Mouse (Mus musculus): ENCODE measurements around the gene Ppp1r9a. TPM values are rescaled to one million over a fixed set of nuclear protein-coding genes. Genes with fewer than 3 reads are reported as not detected.
A peak's percentile ranks its signal among the peaks of the same experiment; 100 is the strongest.

Gene Ppp1r9a
- total RNA-seq, 2 experiments from 2014 or later, result 1.8 to 2.0 TPM

GRCm38 (mm10) chr6:5091873-5092272 is 189.2 kb downstream of the Ppp1r9a start:
- intact Hi-C loops (cut with DNase I), result no loop called here
- Histone ChIP-seq H3K27ac (no peak overlapping the region), H3K4me3 (no peak overlapping the region)
- no peak for TF ChIP-seq CTCF (IDR thresholded peaks at IDR 0.05)
- no peak for DNase-seq

GRCm38 (mm10) chr6:5092795-5093194 is 190.1 kb downstream of the Ppp1r9a start:
- DNase-seq, result no peak
- intact Hi-C loops (cut with DNase I), result no loop called here
- H3K27ac ChIP-seq, result no peak overlapping the region
- TF ChIP-seq CTCF (IDR thresholded peaks at IDR 0.05), result no peak
- H3K4me3 ChIP-seq, result no peak overlapping the region

- TF ChIP-seq CTCF (IDR thresholded peaks at IDR 0.05), result no peak
- DNase-seq, result peak; percentile 31
- no peak overlapping the region for H3K4me3 ChIP-seq
- intact Hi-C loops (cut with DNase I), result no loop called here
- peak overlapping the region; percentile 46; the same call in 1 of the 2 replicates for H3K27ac ChIP-seq
Measured at GRCm38 (mm10) chr6:5093516-5093915, 190.8 kb downstream of the Ppp1r9a start.

- no peak for TF ChIP-seq CTCF (IDR thresholded peaks at IDR 0.05)
- no peak overlapping the region for H3K4me3 ChIP-seq
- no peak for DNase-seq
- no peak overlapping the region for H3K27ac ChIP-seq
- intact Hi-C loops (cut with DNase I), result no loop called here
Measured at GRCm38 (mm10) chr6:5095365-5095973, 192.8 kb downstream of the Ppp1r9a start.

GRCm38 (mm10) chr6:5097309-5097708 is 194.6 kb downstream of the Ppp1r9a start:
- intact Hi-C loops (cut with DNase I), result no loop called here
- no peak for TF ChIP-seq CTCF (IDR thresholded peaks at IDR 0.05)
- H3K4me3 ChIP-seq, result no peak overlapping the region
- DNase-seq, result no peak
- no peak overlapping the region for H3K27ac ChIP-seq

GRCm38 (mm10) chr6:5099282-5099681 is 196.6 kb downstream of the Ppp1r9a start:
- intact Hi-C loops (cut with DNase I), result no loop called here
- Histone ChIP-seq H3K27ac (no peak overlapping the region), H3K4me3 (no peak overlapping the region)
- no peak for TF ChIP-seq CTCF (IDR thresholded peaks at IDR 0.05)
- no peak for DNase-seq

- no peak overlapping the region for H3K4me3 ChIP-seq
- no peak for DNase-seq
- H3K27ac ChIP-seq, result no peak overlapping the region
- intact Hi-C loops (cut with DNase I), result no loop called here
- no peak for TF ChIP-seq CTCF (IDR thresholded peaks at IDR 0.05)
Measured at GRCm38 (mm10) chr6:5099842-5100241, 197.1 kb downstream of the Ppp1r9a start.

GRCm38 (mm10) chr6:5100347-5100746 is 197.6 kb downstream of the Ppp1r9a start:
- TF ChIP-seq CTCF (IDR thresholded peaks at IDR 0.05), result no peak
- intact Hi-C loops (cut with DNase I), result no loop called here
- Histone ChIP-seq H3K27ac (no peak overlapping the region), H3K4me3 (no peak overlapping the region)
- DNase-seq, result no peak

GRCm38 (mm10) chr6:5102741-5103140 is 200.0 kb downstream of the Ppp1r9a start:
- no peak for TF ChIP-seq CTCF (IDR thresholded peaks at IDR 0.05)
- Histone ChIP-seq H3K4me3 (no peak overlapping the region), H3K27ac (no peak overlapping the region)
- no peak for DNase-seq
- intact Hi-C loops (cut with DNase I), result no loop called here

- Histone ChIP-seq H3K27ac (no peak overlapping the region), H3K4me3 (no peak overlapping the region)
- no peak for DNase-seq
- intact Hi-C loops (cut with DNase I), result no loop called here
- TF ChIP-seq CTCF (IDR thresholded peaks at IDR 0.05), result no peak
Measured at GRCm38 (mm10) chr6:5103769-5104168, 201.1 kb downstream of the Ppp1r9a start.

- no peak overlapping the region for H3K4me3 ChIP-seq
- no peak for TF ChIP-seq CTCF (IDR thresholded peaks at IDR 0.05)
- intact Hi-C loops (cut with DNase I), result no loop called here
- no peak overlapping the region for H3K27ac ChIP-seq
- no peak for DNase-seq
Measured at GRCm38 (mm10) chr6:5104238-5104637, 201.5 kb downstream of the Ppp1r9a start.

GRCm38 (mm10) chr6:5108494-5108893 is 205.8 kb downstream of the Ppp1r9a start:
- intact Hi-C loops (cut with DNase I), result no loop called here
- Histone ChIP-seq H3K4me3 (no peak overlapping the region), H3K27ac (no peak overlapping the region)
- no peak for TF ChIP-seq CTCF (IDR thresholded peaks at IDR 0.05)
- DNase-seq, result no peak

GRCm38 (mm10) chr6:5109925-5110714 is 207.4 kb downstream of the Ppp1r9a start:
- intact Hi-C loops (cut with DNase I), result loop anchor here (2.0 to 10.0 kb wide), 4 partner anchors 275 to 568 kb away; partner anchors contain the start of gene Asb4
- no peak; the same call in 1 of the 2 replicates for TF ChIP-seq CTCF (IDR thresholded peaks at IDR 0.05)
- DNase-seq, result peak; percentile 87
- H3K27ac ChIP-seq, result peak overlapping the region; percentile 40; the same call in 1 of the 2 replicates
- peak overlapping the region; percentile 69 for H3K4me3 ChIP-seq
